Mouse (Mus musculus) myocyte (in vitro differentiated cells): ENCODE data around the gene Ppid. TPM values are rescaled to one million over a fixed set of nuclear protein-coding genes. Genes with fewer than 3 reads are reported as not detected.

ENCODE experiments used
- H3K27me3 ChIP-seq: one replicate; pipeline ENCODE4 v1.6.1; 2011; ENCODE audit not compliant: control insufficient read depth, insufficient read depth, insufficient read length
- H3K36me3 ChIP-seq: one replicate; pipeline ENCODE4 v1.6.1; 2011; ENCODE audit not compliant: control insufficient read depth, insufficient read depth
- H3K4me2 ChIP-seq: one replicate; pipeline ENCODE4 v1.6.1; 2011; ENCODE audit warnings: low read depth, control low read depth
- H3K4me3 ChIP-seq: one replicate; pipeline ENCODE4 v1.5.1; 2011; ENCODE audit warnings: mild to moderate bottlenecking, control low read depth, moderate library complexity
- H3K79me2 ChIP-seq: one replicate; pipeline ENCODE4 v1.6.1; 2011; ENCODE audit not compliant: control insufficient read depth, insufficient read depth
- H3ac ChIP-seq: one replicate; pipeline ENCODE4 v1.6.1; 2011; ENCODE audit not compliant: control insufficient read depth, insufficient read length
- CEBPB ChIP-seq: IDR thresholded peaks from 2 replicates; pipeline ENCODE4 v1.6.1; 2011; ENCODE audit warnings: mild to moderate bottlenecking, moderate library complexity; ENCODE audit not compliant: poor library complexity, insufficient read depth, severe bottlenecking
- E2F4 ChIP-seq: IDR thresholded peaks from one replicate; pipeline ENCODE4 v1.6.1; 2011; ENCODE audit warnings: mild to moderate bottlenecking, control low read depth, moderate library complexity; ENCODE audit not compliant: insufficient read depth
- MAX ChIP-seq: IDR thresholded peaks from one replicate; pipeline ENCODE4 v1.6.1; 2011; ENCODE audit warnings: low read depth, mild to moderate bottlenecking, control low read depth
- MYOD1 ChIP-seq, 3 experiments: IDR thresholded peaks; one replicate each; pipeline ENCODE4 v1.6.1; 2011; ENCODE audit warnings: control low read depth in 2 of 3, low read depth in 2 of 3, mild to moderate bottlenecking in 2 of 3, moderate library complexity in 1 of 3; ENCODE audit not compliant: insufficient read length in 2 of 3, control insufficient read depth in 1 of 3
- MYOG ChIP-seq, 3 experiments: IDR thresholded peaks; one replicate each; pipeline ENCODE4 v1.6.1; 2011; ENCODE audit warnings: control low read depth in 2 of 3, low read depth in 2 of 3, mild to moderate bottlenecking in 2 of 3; ENCODE audit not compliant: insufficient read length in 2 of 3, control insufficient read depth in 1 of 3, insufficient read depth in 1 of 3
- POLR2A ChIP-seq: IDR thresholded peaks from one replicate; pipeline ENCODE4 v1.6.1; 2011; ENCODE audit warnings: low read depth, mild to moderate bottlenecking, control low read depth, moderate library complexity; ENCODE audit not compliant: insufficient read length
- POLR2AphosphoS2 ChIP-seq: IDR thresholded peaks from one replicate; pipeline ENCODE4 v1.6.1; 2011; ENCODE audit warnings: low read depth, control low read depth; ENCODE audit not compliant: insufficient read length
- REST ChIP-seq: IDR thresholded peaks from one replicate; pipeline ENCODE4 v1.6.1; 2011; ENCODE audit warnings: mild to moderate bottlenecking, control low read depth, moderate library complexity; ENCODE audit not compliant: insufficient read depth, insufficient read length
- SRF ChIP-seq: IDR thresholded peaks from one replicate; pipeline ENCODE4 v1.6.1; 2011; ENCODE audit warnings: low read depth; ENCODE audit not compliant: control insufficient read depth, insufficient read length
- TCF12 ChIP-seq: IDR thresholded peaks from one replicate; pipeline ENCODE4 v1.6.1; 2011; ENCODE audit warnings: mild to moderate bottlenecking, control low read depth; ENCODE audit not compliant: poor library complexity, insufficient read depth, severe bottlenecking
- TCF3 ChIP-seq: IDR thresholded peaks from one replicate; pipeline ENCODE4 v1.6.1; 2011; ENCODE audit warnings: low read depth, control low read depth; ENCODE audit not compliant: insufficient read length
- USF1 ChIP-seq: IDR thresholded peaks from one replicate; pipeline ENCODE4 v1.6.1; 2011; ENCODE audit warnings: low read depth, mild to moderate bottlenecking, control low read depth, moderate library complexity
- polyA plus RNA-seq: library from polyadenylated mRNA; unstranded; fragments of >200 nt; fragmentation: generic; extraction: Trizol; gene quantifications from one replicate; pipeline ENCODE4 v1.2.1, GENCODE M21; 2012; ENCODE audit warnings: missing spikeins

The Ppid gene
- polyA plus RNA-seq, 1 experiment, result 32.1 TPM

GRCm38 (mm10) chr3:79591793-79592471 is 790 bp downstream of the Ppid start:
- Histone ChIP-seq H3K79me2 (peaks cover 47% of the 10 kb centered on the region), H3K4me2 (peak overlapping the region; percentile 85), H3K27me3 (no peaks in the 10 kb centered on the region), H3ac (peak overlapping the region; percentile 66), H3K4me3 (peak overlapping the region; percentile 94), H3K36me3 (peaks cover 32% of the 10 kb centered on the region)
- TF ChIP-seq MYOD1 (IDR thresholded peaks at IDR 0.05; ENCODE audit: control insufficient read depth in 1 of 3, insufficient read length in 2 of 3, low read depth in 2 of 3), result no peak
- TF ChIP-seq POLR2AphosphoS2, result no peak
- no peak for TF ChIP-seq E2F4
- no peak for TF ChIP-seq CEBPB
- TF ChIP-seq MYOG (IDR thresholded peaks at IDR 0.05; ENCODE audit: control insufficient read depth in 1 of 3, insufficient read depth in 1 of 3, insufficient read length in 2 of 3, low read depth in 2 of 3), result no peak
- no peak for TF ChIP-seq POLR2A
- no peak for TF ChIP-seq TCF12
- no peak for TF ChIP-seq MAX
- no peak for TF ChIP-seq SRF
- TF ChIP-seq TCF3, result no peak

GRCm38 (mm10) chr3:79595468-79595867 is 4.3 kb downstream of the Ppid start:
- Histone ChIP-seq H3ac (no peak overlapping the region), H3K27me3 (no peaks in the 10 kb centered on the region), H3K79me2 (peaks cover 47% of the 10 kb centered on the region), H3K36me3 (peaks cover 61% of the 10 kb centered on the region), H3K4me3 (no peak overlapping the region), H3K4me2 (no peak overlapping the region)
- TF ChIP-seq MAX, result no peak
- no peak for TF ChIP-seq TCF12
- TF ChIP-seq POLR2AphosphoS2, result no peak
- no peak for TF ChIP-seq MYOD1 (IDR thresholded peaks at IDR 0.05; ENCODE audit: control insufficient read depth in 1 of 3, insufficient read length in 2 of 3, low read depth in 2 of 3)
- TF ChIP-seq E2F4, result no peak
- TF ChIP-seq MYOG (IDR thresholded peaks at IDR 0.05; ENCODE audit: control insufficient read depth in 1 of 3, insufficient read depth in 1 of 3, insufficient read length in 2 of 3, low read depth in 2 of 3), result no peak
- TF ChIP-seq USF1, result no peak
- no peak for TF ChIP-seq POLR2A
- no peak for TF ChIP-seq TCF3
- no peak for TF ChIP-seq CEBPB
- TF ChIP-seq SRF, result no peak
- no peak for TF ChIP-seq REST

GRCm38 (mm10) chr3:79609886-79610285 is 18.7 kb downstream of the Ppid start:
- no peak overlapping the region for H3ac ChIP-seq
- no peaks in the 10 kb centered on the region for H3K79me2 ChIP-seq
- no peaks in the 10 kb centered on the region for H3K27me3 ChIP-seq
- no peak for TF ChIP-seq REST
- TF ChIP-seq MYOG (IDR thresholded peaks at IDR 0.05; ENCODE audit: control insufficient read depth in 1 of 3, insufficient read depth in 1 of 3, insufficient read length in 2 of 3, low read depth in 2 of 3), result no peak
- TF ChIP-seq POLR2AphosphoS2, result no peak
- no peak for TF ChIP-seq USF1
- H3K4me2 ChIP-seq, result no peak overlapping the region
- H3K36me3 ChIP-seq, result peaks cover 44% of the 10 kb centered on the region
- no peak overlapping the region for H3K4me3 ChIP-seq

GRCm38 (mm10) chr3:79627484-79628181 is 36.5 kb downstream of the Ppid start:
- no peaks in the 10 kb centered on the region for H3K27me3 ChIP-seq
- no peak overlapping the region for H3ac ChIP-seq
- TF ChIP-seq TCF12 (no peak), CEBPB (no peak), USF1 (no peak), POLR2A (no peak), TCF3 (no peak), SRF (no peak), MYOD1 (IDR thresholded peaks at IDR 0.05; ENCODE audit: control insufficient read depth in 1 of 3, insufficient read length in 2 of 3, low read depth in 2 of 3) (no peak), MAX (no peak), POLR2AphosphoS2 (no peak), E2F4 (no peak), MYOG (IDR thresholded peaks at IDR 0.05; ENCODE audit: control insufficient read depth in 1 of 3, insufficient read depth in 1 of 3, insufficient read length in 2 of 3, low read depth in 2 of 3) (no peak), REST (no peak)
- peaks cover 17% of the 10 kb centered on the region for H3K79me2 ChIP-seq
- H3K4me3 ChIP-seq, result peak overlapping the region; percentile 91
- H3K36me3 ChIP-seq, result peaks cover 10% of the 10 kb centered on the region
- H3K4me2 ChIP-seq, result peak overlapping the region; percentile 91
